Mouse (Mus musculus): ENCODE results near the gene Gm13420.

Gene Gm13420

GRCm38 (mm10) chr2:29702189-29702588 is 49.3 kb downstream of the Gm13420 start:
- DNase-seq (ENCODE audit: low spot score in 2 of 2) = no peak

GRCm38 (mm10) chr2:29701393-29701792 is 50.1 kb downstream of the Gm13420 start:
- no peak for DNase-seq (ENCODE audit: low spot score in 2 of 2)

GRCm38 (mm10) chr2:29700898-29701297 is 50.6 kb downstream of the Gm13420 start:
- no peak for DNase-seq (ENCODE audit: low spot score in 2 of 2)

GRCm38 (mm10) chr2:29698421-29699290 is 52.8 kb downstream of the Gm13420 start:
- DNase-seq (ENCODE audit: low spot score in 2 of 2) = no peak

GRCm38 (mm10) chr2:29696207-29696800 is 55.2 kb downstream of the Gm13420 start:
- no peak for DNase-seq (ENCODE audit: low spot score in 2 of 2)

Data from natural killer cell, adult 2 months (primary cell).